Mouse (Mus musculus) thymus, adult 2 months (tissue): Measurements from ENCODE around the gene Wee1.

Experiments used
- CTCF ChIP-seq: fragments of 200-500 bp; IDR thresholded peaks from 2 replicates; pipeline ENCODE4 v1.5.1; 2012; ENCODE audit warnings: mild to moderate bottlenecking, control low read depth, low read length, moderate library complexity, borderline replicate concordance; ENCODE audit not compliant: control insufficient read depth, poor library complexity, insufficient read depth; ENCODE audit errors: extremely low read depth
- POLR2A ChIP-seq: fragments of 200-500 bp; IDR thresholded peaks from 2 replicates; pipeline ENCODE4 v1.6.1; 2012; ENCODE audit warnings: mild to moderate bottlenecking, low read length, control low read depth, moderate library complexity; ENCODE audit not compliant: control insufficient read depth, poor library complexity, insufficient read depth; ENCODE audit errors: extremely low read depth

- TF ChIP-seq POLR2A (no peak), CTCF (no peak)
Observed at GRCm38 (mm10) chr7:110143863-110144262, 22.0 kb downstream of the Wee1 start.
